Mouse (Mus musculus) adrenal gland, adult 2 months (tissue): ENCODE measurements around the gene Cd24a. TPM values are rescaled to one million over a fixed set of nuclear protein-coding genes. Genes with fewer than 3 reads are reported as not detected.

Source experiments
- DNase-seq: peaks from one replicate; pipeline ENCODE4 v3.0.0; 2021
- polyA plus RNA-seq: library from polyadenylated mRNA; depleted of rRNA; stranded (reverse); fragments of >200 nt; gene quantifications from 2 replicates; pipeline ENCODE4 v1.2.3, GENCODE M21; 2012
- total RNA-seq, 2 experiments: library from RNA; stranded (reverse); gene quantifications; 2 replicates each; pipeline ENCODE4 v1.2.3; 2021

Cd24a gene
- total and polyA plus RNA-seq, 3 experiments, result 12.3 to 44.7 (median 24.6) TPM

GRCm38 (mm10) chr10:43581260-43581659, 3.2 kb downstream of the Cd24a start:
- no peak for DNase-seq

- no peak for DNase-seq
Measured at GRCm38 (mm10) chr10:43584538-43584937, 6.5 kb downstream of the Cd24a start.

- DNase-seq, result no peak
Measured at GRCm38 (mm10) chr10:43588470-43589177, 10.5 kb downstream of the Cd24a start.

GRCm38 (mm10) chr10:43591477-43591876, 13.4 kb downstream of the Cd24a start:
- DNase-seq, result no peak

GRCm38 (mm10) chr10:43593182-43593581, 15.1 kb downstream of the Cd24a start:
- no peak for DNase-seq

- DNase-seq, result no peak
Measured at GRCm38 (mm10) chr10:43594187-43594586, 16.1 kb downstream of the Cd24a start.

GRCm38 (mm10) chr10:43594894-43595293, 16.8 kb downstream of the Cd24a start:
- no peak for DNase-seq

GRCm38 (mm10) chr10:43598067-43598726, 20.1 kb downstream of the Cd24a start:
- DNase-seq, result no peak

- no peak for DNase-seq
Measured at GRCm38 (mm10) chr10:43601039-43601438, 23.0 kb downstream of the Cd24a start.

GRCm38 (mm10) chr10:43601511-43602396, 23.7 kb downstream of the Cd24a start:
- DNase-seq, result no peak

- peak; percentile 5 for DNase-seq
Measured at GRCm38 (mm10) chr10:43603975-43604686, 26.0 kb downstream of the Cd24a start.

- no peak for DNase-seq
Measured at GRCm38 (mm10) chr10:43604687-43605250, 26.7 kb downstream of the Cd24a start.

- no peak for DNase-seq
Measured at GRCm38 (mm10) chr10:43605901-43606300, 27.8 kb downstream of the Cd24a start.

- no peak for DNase-seq
Measured at GRCm38 (mm10) chr10:43609507-43609906, 31.4 kb downstream of the Cd24a start.

- DNase-seq, result no peak
Measured at GRCm38 (mm10) chr10:43609958-43610357, 31.9 kb downstream of the Cd24a start.

- DNase-seq, result no peak
Measured at GRCm38 (mm10) chr10:43611081-43611480, 33.0 kb downstream of the Cd24a start.

- no peak for DNase-seq
Measured at GRCm38 (mm10) chr10:43619059-43619531, 41.0 kb downstream of the Cd24a start.

GRCm38 (mm10) chr10:43619939-43620338, 41.9 kb downstream of the Cd24a start:
- no peak for DNase-seq

- DNase-seq, result no peak
Measured at GRCm38 (mm10) chr10:43623510-43623909, 45.4 kb downstream of the Cd24a start.

GRCm38 (mm10) chr10:43624362-43624761, 46.3 kb downstream of the Cd24a start:
- no peak for DNase-seq

- DNase-seq, result no peak
Measured at GRCm38 (mm10) chr10:43624791-43625398, 46.8 kb downstream of the Cd24a start.
